Mouse (Mus musculus): ENCODE results near the gene Tmem260. TPM values are rescaled to one million over a fixed set of nuclear protein-coding genes. Genes with fewer than 3 reads are reported as not detected.

The Tmem260 gene
- total RNA-seq, 2 experiments from 2014 or later = 25.9 to 26.6 TPM

GRCm38 (mm10) chr14:48493896-48494295 is 48.0 kb downstream of the Tmem260 start:
- DNase-seq (ENCODE audit: extremely low spot score in 1 of 2, low spot score in 2 of 2) = peak in 1 of 2 experiments; percentile 25
- TF ChIP-seq CTCF (IDR thresholded peaks at IDR 0.05) = peak; percentile 75
- intact Hi-C loops (cut with DNase I) = loop anchor here (1.0 to 10.0 kb wide), 2 partner anchors 124 to 739 kb away; no protein-coding TSS in a partner anchor

GRCm38 (mm10) chr14:48502573-48502972 is 56.6 kb downstream of the Tmem260 start:
- Histone ChIP-seq H3K4me3 (no peak overlapping the region), H3K27ac (no peak overlapping the region)
- no peak for DNase-seq (ENCODE audit: extremely low spot score in 1 of 2, low spot score in 2 of 2)
- no peak for TF ChIP-seq CTCF (IDR thresholded peaks at IDR 0.05)
- intact Hi-C loops (cut with DNase I) = no loop called here

More at GRCm38 (mm10) chr14:48493896-48494295, 48.0 kb downstream of the Tmem260 start:
- no peak overlapping the region for H3K4me3 ChIP-seq
- no peak overlapping the region for H3K27ac ChIP-seq

GRCm38 (mm10) chr14:48503691-48504565 is 58.0 kb downstream of the Tmem260 start:
- H3K27ac ChIP-seq = no peak overlapping the region
- TF ChIP-seq CTCF (IDR thresholded peaks at IDR 0.05) = no peak
- intact Hi-C loops (cut with DNase I) = no loop called here
- H3K4me3 ChIP-seq = no peak overlapping the region
- no peak for DNase-seq (ENCODE audit: extremely low spot score in 1 of 2, low spot score in 2 of 2)

GRCm38 (mm10) chr14:48504566-48504950 is 58.6 kb downstream of the Tmem260 start:
- TF ChIP-seq CTCF (IDR thresholded peaks at IDR 0.05) = no peak
- DNase-seq (ENCODE audit: extremely low spot score in 1 of 2, low spot score in 2 of 2) = no peak
- no peak overlapping the region for H3K27ac ChIP-seq
- no peak overlapping the region for H3K4me3 ChIP-seq
- intact Hi-C loops (cut with DNase I) = no loop called here

- H3K27ac ChIP-seq = no peak overlapping the region
- no peak for DNase-seq (ENCODE audit: extremely low spot score in 1 of 2, low spot score in 2 of 2)
- intact Hi-C loops (cut with DNase I) = no loop called here
- TF ChIP-seq CTCF (IDR thresholded peaks at IDR 0.05) = no peak
- H3K4me3 ChIP-seq = no peak overlapping the region
Observed at GRCm38 (mm10) chr14:48505606-48506005, 59.7 kb downstream of the Tmem260 start.

GRCm38 (mm10) chr14:48507376-48507775 is 61.5 kb downstream of the Tmem260 start:
- intact Hi-C loops (cut with DNase I) = no loop called here
- Histone ChIP-seq H3K27ac (no peak overlapping the region), H3K4me3 (no peak overlapping the region)
- no peak for DNase-seq (ENCODE audit: extremely low spot score in 1 of 2, low spot score in 2 of 2)
- TF ChIP-seq CTCF (IDR thresholded peaks at IDR 0.05) = no peak

- Histone ChIP-seq H3K27ac (no peak overlapping the region), H3K4me3 (no peak overlapping the region)
- no peak for DNase-seq (ENCODE audit: extremely low spot score in 1 of 2, low spot score in 2 of 2)
- no peak for TF ChIP-seq CTCF (IDR thresholded peaks at IDR 0.05)
- intact Hi-C loops (cut with DNase I) = no loop called here
Observed at GRCm38 (mm10) chr14:48509131-48509530, 63.2 kb downstream of the Tmem260 start.

- intact Hi-C loops (cut with DNase I) = no loop called here
- no peak for DNase-seq (ENCODE audit: extremely low spot score in 1 of 2, low spot score in 2 of 2)
- Histone ChIP-seq H3K27ac (no peak overlapping the region), H3K4me3 (no peak overlapping the region)
- no peak for TF ChIP-seq CTCF (IDR thresholded peaks at IDR 0.05)
Observed at GRCm38 (mm10) chr14:48513098-48513823, 67.3 kb downstream of the Tmem260 start.

- TF ChIP-seq CTCF (IDR thresholded peaks at IDR 0.05) = no peak
- H3K4me3 ChIP-seq = no peak overlapping the region
- H3K27ac ChIP-seq = no peak overlapping the region
- intact Hi-C loops (cut with DNase I) = no loop called here
- DNase-seq (ENCODE audit: extremely low spot score in 1 of 2, low spot score in 2 of 2) = no peak
Observed at GRCm38 (mm10) chr14:48513824-48514493, 68.0 kb downstream of the Tmem260 start.

- TF ChIP-seq CTCF (IDR thresholded peaks at IDR 0.05) = no peak
- no peak overlapping the region for H3K4me3 ChIP-seq
- no peak for DNase-seq (ENCODE audit: extremely low spot score in 1 of 2, low spot score in 2 of 2)
- no peak overlapping the region for H3K27ac ChIP-seq
- intact Hi-C loops (cut with DNase I) = no loop called here
Observed at GRCm38 (mm10) chr14:48514620-48515019, 68.7 kb downstream of the Tmem260 start.

GRCm38 (mm10) chr14:48515538-48515937 is 69.6 kb downstream of the Tmem260 start:
- H3K27ac ChIP-seq = no peak overlapping the region
- H3K4me3 ChIP-seq = no peak overlapping the region
- no peak for TF ChIP-seq CTCF (IDR thresholded peaks at IDR 0.05)
- intact Hi-C loops (cut with DNase I) = no loop called here
- no peak for DNase-seq (ENCODE audit: extremely low spot score in 1 of 2, low spot score in 2 of 2)

- TF ChIP-seq CTCF (IDR thresholded peaks at IDR 0.05) = no peak
- no peak for DNase-seq (ENCODE audit: extremely low spot score in 1 of 2, low spot score in 2 of 2)
- Histone ChIP-seq H3K4me3 (no peak overlapping the region), H3K27ac (no peak overlapping the region)
- intact Hi-C loops (cut with DNase I) = loop anchor here (5.0 kb wide), 1 partner anchor 469 kb away; no protein-coding TSS in a partner anchor
Observed at GRCm38 (mm10) chr14:48523361-48523760, 77.4 kb downstream of the Tmem260 start.
